Mouse (Mus musculus) embryo, embryonic 11.5 days (tissue): Measurements from ENCODE around the gene 6030445D17Rik.
A peak's percentile ranks its signal among the peaks of the same experiment; 100 is the strongest.

Experiments used
- DNase-seq: peaks from one replicate; pipeline ENCODE4 v3.0.0-alpha.2; 2012; ENCODE audit warnings: low read depth, low spot score

6030445D17Rik gene

DNA sequence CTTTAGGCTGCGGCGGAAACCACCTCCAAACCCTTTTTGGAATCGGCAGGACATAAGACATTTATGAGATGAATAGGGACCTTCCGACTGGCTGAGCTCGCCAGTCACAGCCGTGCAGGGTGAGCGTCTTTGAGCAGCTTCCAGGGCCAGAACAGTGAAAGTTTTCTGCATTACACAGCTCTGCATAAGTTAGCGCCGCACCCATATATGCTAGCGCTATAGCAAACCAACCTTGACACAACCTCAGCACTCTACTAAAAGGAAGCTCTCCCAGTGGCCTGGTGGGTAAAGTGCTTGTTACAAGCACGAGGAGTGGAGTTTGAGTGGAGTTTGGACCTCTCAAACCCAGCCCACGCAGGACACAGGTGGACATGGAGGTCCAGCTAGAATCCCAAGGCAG is 2.8 kb upstream of the 6030445D17Rik start:
- no peak for DNase-seq

DNA sequence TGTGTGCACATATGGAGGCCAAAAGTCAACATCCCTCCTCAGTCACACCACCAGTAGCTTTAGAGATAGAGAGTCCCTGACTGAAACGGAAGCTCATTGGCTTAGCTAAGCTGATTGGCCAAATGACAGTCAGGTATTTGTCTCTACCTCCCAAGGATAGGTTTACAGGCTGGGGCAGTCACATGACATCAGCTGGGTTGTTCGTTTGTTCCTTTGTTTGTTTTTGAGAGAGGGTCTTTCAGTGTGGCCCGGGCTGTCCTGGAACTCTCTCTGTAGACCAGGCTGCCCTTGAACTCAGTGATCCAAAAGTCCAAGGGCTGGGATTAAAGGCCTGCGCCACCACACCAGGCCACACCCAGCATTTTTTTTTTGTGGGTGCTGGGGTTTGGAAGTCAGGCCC is 844 bp upstream of the 6030445D17Rik start:
- DNase-seq: no peak

DNA sequence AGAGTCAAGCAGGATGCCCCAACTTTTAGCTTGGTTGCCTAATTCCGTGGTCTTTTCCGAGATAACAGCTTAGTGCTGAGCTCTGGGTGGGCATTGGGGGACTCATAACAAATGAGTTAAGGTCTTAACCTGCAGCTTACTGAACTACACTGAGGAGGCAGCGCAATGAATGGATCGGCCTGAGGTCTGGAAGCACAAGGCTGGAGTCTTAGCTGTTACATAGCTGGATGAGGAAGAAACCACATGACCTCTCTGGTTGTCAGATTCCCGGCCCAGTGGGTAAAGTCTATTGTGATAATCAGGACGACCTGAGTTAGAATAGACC is 327 bp upstream of the 6030445D17Rik start:
- DNase-seq: no peak

DNA sequence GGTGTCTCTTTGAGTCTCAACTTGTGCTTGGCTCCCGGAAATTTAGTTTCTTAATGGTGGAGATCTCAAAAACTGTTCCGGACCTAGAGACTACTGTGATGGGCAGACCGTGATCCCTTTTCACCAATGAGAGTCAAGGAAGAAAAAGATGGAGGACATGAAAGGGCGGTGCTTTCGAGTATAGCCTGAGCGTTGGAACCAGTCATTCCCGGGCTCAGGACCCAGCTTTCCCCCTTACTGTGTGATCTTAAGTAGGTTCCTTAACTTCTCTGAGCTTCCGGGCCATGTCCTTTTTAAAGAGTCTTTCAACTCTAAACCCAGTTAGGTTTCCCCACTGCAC is 759 bp downstream of the 6030445D17Rik start:
- no peak for DNase-seq

DNA sequence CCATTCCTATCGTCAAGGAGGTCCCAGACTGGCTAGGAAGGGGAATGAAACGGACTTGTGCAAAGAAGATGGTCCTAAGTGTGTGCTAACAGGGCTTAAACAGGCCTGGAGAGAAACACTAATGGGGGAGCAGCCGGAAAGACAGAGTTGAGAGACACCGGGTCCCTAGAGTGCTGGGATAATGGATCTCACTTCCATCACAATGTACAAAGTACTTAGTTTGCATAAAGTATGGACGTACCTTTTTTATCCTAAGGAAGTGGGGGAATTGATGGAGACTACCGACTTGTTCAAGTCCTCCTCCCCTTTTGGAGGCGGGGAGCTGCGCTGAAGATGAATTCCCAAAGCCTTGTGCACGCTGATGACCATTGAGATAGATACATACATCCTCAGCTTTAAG is 1.4 kb downstream of the 6030445D17Rik start:
- DNase-seq: no peak

DNA sequence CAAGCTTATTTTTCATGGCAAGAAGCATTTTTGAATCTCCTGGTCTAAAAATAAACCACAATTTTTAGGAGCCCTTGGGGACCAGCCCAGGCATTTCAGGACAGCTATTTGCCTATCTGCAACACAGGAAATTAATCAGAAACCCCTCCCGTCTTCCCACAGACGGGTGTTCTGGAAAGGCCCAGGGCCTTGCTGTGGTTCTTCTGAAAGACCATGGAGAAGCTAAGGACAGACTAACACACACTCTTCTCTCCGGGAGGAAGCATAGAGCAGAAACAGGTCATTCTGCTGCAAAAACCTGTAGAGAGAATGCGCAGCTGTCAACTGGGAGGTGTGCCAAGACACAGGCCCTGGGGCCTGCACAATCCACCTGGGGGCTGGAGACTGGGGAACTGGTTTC is 4.2 kb downstream of the 6030445D17Rik start:
- DNase-seq: no peak

DNA sequence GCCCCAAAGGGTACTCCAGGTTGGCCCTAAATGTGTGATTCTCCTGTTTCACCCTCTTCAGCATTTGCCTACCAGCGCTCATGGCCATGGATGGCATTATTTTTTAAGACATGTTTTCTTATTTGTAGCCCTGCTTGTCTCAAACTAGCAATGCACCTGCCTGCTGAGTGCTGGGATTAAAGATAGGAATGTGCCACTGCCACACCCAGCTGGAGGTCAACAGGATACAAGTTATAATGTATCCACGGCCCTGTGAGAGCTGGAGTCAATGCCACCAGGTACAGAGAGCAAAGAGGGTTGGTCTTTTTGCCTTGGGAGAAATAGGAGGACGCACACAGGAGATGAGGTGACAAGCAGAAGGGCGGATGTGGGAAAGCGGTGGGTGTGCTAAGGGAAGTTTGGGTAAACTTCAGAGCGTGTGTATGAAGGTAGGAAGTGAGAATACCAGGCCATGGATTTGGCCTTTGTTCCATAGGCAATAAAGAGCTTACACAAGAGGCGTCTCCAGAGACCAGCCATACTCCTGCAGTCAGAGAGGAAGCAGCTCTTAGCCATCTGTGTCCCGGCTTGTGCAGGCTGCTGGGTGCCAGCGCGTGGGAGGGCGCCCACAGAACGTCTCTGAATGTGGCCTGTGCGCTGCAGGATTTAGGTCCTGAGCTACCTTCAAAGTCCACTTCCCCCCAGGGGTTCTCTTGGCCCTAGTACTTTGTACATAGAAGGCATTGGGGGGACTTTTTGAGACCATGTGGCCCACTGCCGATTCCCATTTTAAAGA is 6.7 kb downstream of the 6030445D17Rik start:
- DNase-seq: no peak

DNA sequence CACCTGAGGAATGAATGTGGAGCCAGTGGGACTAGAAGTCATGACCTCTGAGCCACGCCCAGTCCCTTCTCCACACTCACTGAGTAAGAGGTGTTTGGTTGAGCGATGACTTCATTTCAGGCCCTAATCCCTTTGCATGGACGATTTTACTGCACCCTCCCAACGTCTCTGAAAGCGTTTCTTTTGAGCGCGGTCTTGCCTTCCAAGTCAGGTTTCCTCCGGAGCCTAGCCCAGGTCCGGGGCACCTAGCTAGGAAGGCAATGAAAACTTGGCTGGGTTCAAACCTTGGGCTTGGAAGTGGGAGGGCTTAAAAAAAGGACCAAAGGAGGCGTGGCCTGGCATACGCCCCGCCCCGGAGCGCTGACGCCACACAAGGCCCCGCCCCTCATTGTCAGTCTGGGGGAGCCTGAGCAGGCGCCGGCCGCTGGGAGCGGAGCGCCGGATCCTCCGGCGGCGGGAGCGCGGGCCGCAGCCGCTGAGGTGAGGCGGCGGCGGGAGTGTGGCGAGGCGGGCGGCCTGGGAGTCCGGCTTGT is 7.4 kb downstream of the 6030445D17Rik start, which contains the start of gene Luzp1:
Gene Luzp1 (plus strand): TSS at position 391 of the 533 bp plus-strand sequence.
- DNase-seq: peak; percentile 86

DNA sequence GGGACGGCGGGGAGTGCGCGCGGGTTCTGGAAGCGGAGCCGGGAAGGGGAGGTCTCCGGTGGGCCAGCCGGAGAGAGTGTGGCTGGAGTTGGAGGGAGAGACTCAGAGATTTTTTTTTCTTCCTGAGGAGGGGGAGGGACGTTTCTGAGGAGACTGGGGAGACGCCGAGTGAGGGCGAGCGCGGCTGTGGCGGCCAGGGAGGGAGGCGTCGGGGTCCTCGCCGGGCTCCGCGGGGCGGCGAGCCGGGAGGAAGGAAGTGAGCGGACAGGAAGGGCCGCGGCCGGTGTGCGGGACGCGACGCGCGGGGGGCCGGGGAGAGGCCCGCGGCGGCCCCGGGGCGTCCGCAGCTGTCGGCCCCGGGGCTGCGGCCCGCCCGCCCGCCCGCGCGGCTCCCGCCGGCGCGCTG is 7.9 kb downstream of the 6030445D17Rik start:
- DNase-seq: peak; percentile 62

DNA sequence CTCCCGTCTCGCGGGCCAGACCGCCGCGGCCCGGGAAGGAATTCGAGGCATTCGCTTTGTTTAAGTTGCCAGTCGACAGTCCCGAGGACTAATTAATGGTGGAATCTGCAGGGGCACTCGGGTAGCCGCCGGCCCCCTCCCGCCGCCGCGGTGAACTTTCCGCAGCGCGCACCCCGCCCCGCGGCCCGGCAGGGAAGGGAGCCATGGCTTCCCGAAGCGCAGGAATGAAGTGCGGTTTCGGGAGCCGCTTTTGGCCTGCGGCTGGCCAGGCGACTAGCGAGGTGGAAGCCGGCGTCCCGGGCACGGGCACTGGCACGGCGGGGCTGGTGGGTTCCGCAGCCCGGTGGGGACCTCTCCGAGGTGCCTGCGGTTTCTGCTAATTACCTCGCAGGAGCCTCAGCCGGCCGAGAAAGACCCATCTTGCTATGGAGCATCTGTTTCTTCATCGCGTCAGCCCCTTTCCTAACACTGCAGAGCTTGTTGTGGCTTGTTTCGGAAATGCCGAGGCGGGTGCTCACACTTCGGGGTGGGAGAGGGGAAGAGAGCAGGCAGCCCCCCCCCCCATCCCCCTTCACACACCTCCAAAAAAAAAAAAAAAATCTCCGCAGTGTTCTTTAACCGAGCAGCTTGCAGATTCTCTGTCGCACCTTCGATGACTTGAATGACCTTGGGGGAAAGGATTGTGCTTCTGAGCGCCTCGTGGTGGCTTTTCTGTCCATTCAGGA is 8.5 kb downstream of the 6030445D17Rik start:
- DNase-seq: no peak

DNA sequence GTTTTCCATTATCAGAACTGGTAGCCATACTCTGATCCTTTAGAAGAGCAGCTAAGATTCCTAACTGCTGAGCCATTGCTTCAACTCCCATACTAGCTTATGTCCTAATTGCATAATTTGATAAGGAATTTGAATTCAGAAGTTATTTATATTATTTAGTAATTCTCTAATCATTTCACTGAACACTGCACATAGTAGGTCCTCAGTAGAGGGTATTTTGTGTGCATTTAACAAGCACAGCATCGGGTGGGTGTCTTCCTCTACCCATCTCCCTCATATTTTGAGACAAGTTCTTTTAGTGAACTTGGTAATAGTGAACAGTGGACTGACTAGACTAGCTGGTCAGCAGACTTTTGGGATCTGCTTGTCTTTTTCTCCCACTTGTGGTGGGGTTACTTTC is 14.6 kb downstream of the 6030445D17Rik start:
- DNase-seq: no peak

DNA sequence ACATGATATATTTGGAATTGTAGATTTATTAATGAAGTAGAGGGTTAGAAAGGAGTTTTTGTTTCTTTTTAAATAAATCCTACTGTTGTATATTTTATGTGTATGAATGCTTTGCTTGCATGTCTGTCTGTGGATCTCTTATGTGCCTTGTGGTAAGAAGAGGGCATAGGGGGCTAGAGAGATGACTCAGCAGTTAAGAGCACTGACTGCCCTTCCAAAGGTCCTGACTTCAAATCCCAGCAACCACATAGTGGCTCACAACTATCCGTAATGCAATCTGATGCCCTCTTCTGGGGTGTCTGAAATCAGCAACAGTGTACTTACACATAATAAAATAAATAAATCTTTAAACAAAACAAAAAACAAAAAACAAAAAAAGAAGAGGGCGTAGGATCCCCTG is 24.5 kb downstream of the 6030445D17Rik start:
- no peak for DNase-seq

DNA sequence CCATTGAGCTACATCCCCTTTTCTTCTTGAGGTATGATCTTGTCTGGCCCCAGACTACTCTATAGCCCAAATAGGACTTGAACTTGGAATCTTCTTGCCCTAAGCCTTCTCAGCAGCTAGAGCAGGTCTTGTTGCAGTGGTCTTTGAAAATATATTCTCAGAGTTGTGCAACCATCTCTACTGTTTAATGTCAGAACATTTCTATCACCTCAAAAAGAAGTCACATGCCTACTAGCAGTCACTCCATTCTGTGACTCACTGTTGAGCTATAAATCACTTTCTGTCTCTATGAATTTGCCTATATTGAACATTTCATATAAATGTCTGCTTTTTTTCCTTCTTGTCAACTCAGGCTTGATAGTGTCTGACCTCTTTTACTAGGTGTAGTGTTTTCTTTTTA is 33.9 kb downstream of the 6030445D17Rik start:
- DNase-seq: no peak

DNA sequence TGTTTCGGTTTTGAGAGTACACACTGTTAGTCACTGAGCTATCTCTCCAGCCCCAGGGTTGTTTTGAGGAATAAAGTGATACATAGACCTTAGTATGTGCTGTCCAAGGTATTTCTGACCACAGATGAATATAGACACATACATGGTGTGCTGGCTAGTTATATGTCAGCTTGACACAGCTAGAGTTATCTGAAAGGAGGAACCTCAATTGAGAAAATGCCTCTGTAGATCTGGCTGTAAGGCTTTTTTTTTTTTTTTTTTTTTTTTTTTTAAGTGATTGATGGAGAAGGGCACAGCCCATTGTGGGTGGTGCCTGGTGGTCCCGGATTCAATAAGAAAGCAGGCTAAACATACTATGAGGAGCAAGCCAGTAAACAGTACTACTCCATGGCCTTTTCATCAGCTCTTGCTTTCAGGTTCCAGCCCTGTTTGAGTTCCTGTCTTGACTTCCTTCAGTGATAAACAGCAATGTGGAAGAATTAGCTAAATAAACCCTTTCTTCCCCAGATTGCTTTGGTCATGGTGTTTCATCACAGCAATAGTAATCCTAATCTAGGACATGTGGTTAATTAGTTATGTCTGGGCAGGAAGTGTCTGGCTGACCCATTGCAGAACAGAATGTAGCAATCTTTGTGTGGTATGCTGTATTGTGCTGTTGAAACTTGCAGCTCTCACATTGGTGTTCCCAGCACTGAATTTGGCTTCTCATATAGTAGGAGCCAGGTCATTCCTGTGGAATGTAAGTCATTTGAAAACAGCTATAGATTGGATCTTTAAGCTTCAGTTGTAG is 43.6 kb downstream of the 6030445D17Rik start:
- DNase-seq: no peak

DNA sequence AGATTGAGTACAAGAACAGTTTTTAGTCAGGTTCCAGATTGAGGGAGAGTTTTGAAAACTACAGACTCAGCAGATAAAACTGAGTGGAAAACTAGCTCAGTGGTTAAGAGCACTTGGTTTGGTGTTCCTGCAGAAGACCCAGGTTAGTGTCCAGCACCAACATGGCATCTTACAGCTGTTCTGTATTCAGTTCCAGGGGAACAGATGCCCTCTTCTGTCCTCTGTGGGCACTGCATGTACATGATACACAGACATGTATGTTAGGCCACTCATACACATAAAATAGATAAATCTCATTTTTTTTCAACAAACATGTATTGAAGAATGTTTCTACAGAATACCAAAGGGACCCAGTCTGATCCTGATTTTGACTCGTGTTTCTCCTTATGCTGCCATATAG is 47.8 kb downstream of the 6030445D17Rik start:
- DNase-seq: no peak

DNA sequence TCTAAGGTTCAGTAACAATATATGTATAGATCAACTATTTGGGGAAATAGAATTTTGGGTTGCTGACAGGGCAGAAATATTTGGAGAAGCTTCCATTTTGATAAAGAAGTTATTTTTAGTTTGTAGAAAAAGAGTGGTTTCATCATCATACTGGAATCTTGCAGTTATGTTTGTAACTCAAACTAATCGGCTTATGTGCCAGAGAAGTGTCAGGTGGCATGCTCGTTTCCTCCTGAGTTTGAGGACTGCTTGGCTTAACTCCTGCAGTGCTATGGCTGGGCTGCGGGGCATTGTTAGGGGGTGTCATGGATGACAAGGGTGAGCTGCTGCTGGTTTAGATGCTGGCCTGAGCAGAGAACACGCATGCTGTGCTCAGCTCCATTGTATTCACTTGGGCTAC is 49.7 kb downstream of the 6030445D17Rik start:
- DNase-seq: no peak

DNA sequence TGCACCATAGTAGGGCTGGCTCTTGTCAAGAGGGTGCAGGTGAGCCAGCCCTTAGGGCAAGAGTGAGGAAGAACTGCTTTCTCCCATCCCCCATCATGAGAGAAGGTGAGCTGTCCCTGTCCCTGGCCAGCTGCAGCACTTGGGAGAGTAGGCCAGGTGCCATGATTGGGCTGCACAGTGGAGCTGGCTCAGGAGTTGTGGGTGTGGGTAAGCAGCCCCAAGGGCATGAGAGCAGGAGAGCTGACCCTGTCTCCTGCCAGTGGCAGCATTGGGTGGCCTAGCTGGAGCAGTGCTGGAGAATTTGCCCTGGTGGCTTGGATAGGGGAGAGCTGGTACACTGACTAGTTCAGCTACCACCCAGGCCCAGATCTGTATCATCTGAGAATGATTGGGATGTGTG is 50.9 kb downstream of the 6030445D17Rik start:
- DNase-seq: no peak
